Mouse (Mus musculus): ENCODE results near the gene Prdm2. TPM values are rescaled to one million over a fixed set of nuclear protein-coding genes. Genes with fewer than 3 reads are reported as not detected.
A peak's percentile ranks its signal among the peaks of the same experiment; 100 is the strongest.

The Prdm2 gene
- polyA plus RNA-seq, 1 experiment from 2014 or later: 4.0 TPM

- H3K4me3 ChIP-seq (ENCODE audit: low read depth, low read length): no peak overlapping the region
- H3K36me3 ChIP-seq (ENCODE audit: control insufficient read depth, insufficient read depth): no peaks in the 10 kb centered on the region
- no peaks in the 10 kb centered on the region for H3K4me1 ChIP-seq (replicated peaks; ENCODE audit: control insufficient read depth, insufficient read depth, low read length)
- H3K9me3 ChIP-seq (ENCODE audit: control insufficient read depth): no peaks in the 10 kb centered on the region
- no peak for ATAC-seq
- H3K27ac ChIP-seq (ENCODE audit: low read depth, low read length): no peak overlapping the region
- no peak overlapping the region for H3K9ac ChIP-seq (ENCODE audit: low read depth, low read length)
- peak; percentile 62 for TF ChIP-seq CTCF (IDR thresholded peaks at IDR 0.05; ENCODE audit: low read depth)
- WGBS: 75% methylated on average over 5 of the region's 5 CpGs
- H3K27me3 ChIP-seq (replicated peaks; ENCODE audit: control insufficient read depth, insufficient read depth, low read length): no peaks in the 10 kb centered on the region
- no peak overlapping the region for H3K4me2 ChIP-seq (replicated peaks; ENCODE audit: low read depth)
Observed at GRCm38 (mm10) chr4:143248050-143248449, 35.3 kb upstream of the Prdm2 start.

GRCm38 (mm10) chr4:143241294-143241693, 28.5 kb upstream of the Prdm2 start:
- no peaks in the 10 kb centered on the region for H3K9me3 ChIP-seq (ENCODE audit: control insufficient read depth)
- 75% methylated on average over 9 of the region's 9 CpGs for WGBS
- no peaks in the 10 kb centered on the region for H3K27me3 ChIP-seq (replicated peaks; ENCODE audit: control insufficient read depth, insufficient read depth, low read length)
- H3K4me1 ChIP-seq (replicated peaks; ENCODE audit: control insufficient read depth, insufficient read depth, low read length): no peaks in the 10 kb centered on the region
- no peak overlapping the region for H3K9ac ChIP-seq (ENCODE audit: low read depth, low read length)
- H3K4me2 ChIP-seq (replicated peaks; ENCODE audit: low read depth): no peak overlapping the region
- H3K27ac ChIP-seq (ENCODE audit: low read depth, low read length): no peak overlapping the region
- ATAC-seq: no peak
- no peaks in the 10 kb centered on the region for H3K36me3 ChIP-seq (ENCODE audit: control insufficient read depth, insufficient read depth)
- TF ChIP-seq CTCF (IDR thresholded peaks at IDR 0.05; ENCODE audit: low read depth): no peak
- H3K4me3 ChIP-seq (ENCODE audit: low read depth, low read length): no peak overlapping the region

- TF ChIP-seq CTCF (IDR thresholded peaks at IDR 0.05; ENCODE audit: low read depth): no peak
- no peak overlapping the region for H3K4me2 ChIP-seq (replicated peaks; ENCODE audit: low read depth)
- no peaks in the 10 kb centered on the region for H3K27me3 ChIP-seq (replicated peaks; ENCODE audit: control insufficient read depth, insufficient read depth, low read length)
- H3K9me3 ChIP-seq (ENCODE audit: control insufficient read depth): 0 out of 2 replicates have a peak, but pooled peaks cover under 1% of the 10 kb centered on the region
- H3K4me3 ChIP-seq (ENCODE audit: low read depth, low read length): no peak overlapping the region
- no peaks in the 10 kb centered on the region for H3K4me1 ChIP-seq (replicated peaks; ENCODE audit: control insufficient read depth, insufficient read depth, low read length)
- H3K36me3 ChIP-seq (ENCODE audit: control insufficient read depth, insufficient read depth): no peaks in the 10 kb centered on the region
- no peak for ATAC-seq
- H3K9ac ChIP-seq (ENCODE audit: low read depth, low read length): no peak overlapping the region
- no peak overlapping the region for H3K27ac ChIP-seq (ENCODE audit: low read depth, low read length)
- WGBS: 88% methylated on average over 9 of the region's 9 CpGs
Observed at GRCm38 (mm10) chr4:143239615-143240201, 26.9 kb upstream of the Prdm2 start.

- 0 out of 2 replicates have a peak, but pooled peaks cover 4% of the 10 kb centered on the region for H3K9me3 ChIP-seq (ENCODE audit: control insufficient read depth)
- ATAC-seq: no peak
- TF ChIP-seq CTCF (IDR thresholded peaks at IDR 0.05; ENCODE audit: low read depth): no peak
- H3K27ac ChIP-seq (ENCODE audit: low read depth, low read length): no peak overlapping the region
- 90% methylated on average over 5 of the region's 5 CpGs for WGBS
- no peaks in the 10 kb centered on the region for H3K27me3 ChIP-seq (replicated peaks; ENCODE audit: control insufficient read depth, insufficient read depth, low read length)
- H3K4me1 ChIP-seq (replicated peaks; ENCODE audit: control insufficient read depth, insufficient read depth, low read length): no peaks in the 10 kb centered on the region
- no peaks in the 10 kb centered on the region for H3K36me3 ChIP-seq (ENCODE audit: control insufficient read depth, insufficient read depth)
- H3K4me3 ChIP-seq (ENCODE audit: low read depth, low read length): no peak overlapping the region
- H3K4me2 ChIP-seq (replicated peaks; ENCODE audit: low read depth): no peak overlapping the region
- H3K9ac ChIP-seq (ENCODE audit: low read depth, low read length): no peak overlapping the region
Observed at GRCm38 (mm10) chr4:143239117-143239516, 26.3 kb upstream of the Prdm2 start.

- H3K4me1 ChIP-seq (replicated peaks; ENCODE audit: control insufficient read depth, insufficient read depth, low read length): no peaks in the 10 kb centered on the region
- H3K4me2 ChIP-seq (replicated peaks; ENCODE audit: low read depth): peak overlapping the region; percentile 53
- peak; percentile 28; the same call in 1 of the 2 replicates for ATAC-seq
- H3K9me3 ChIP-seq (ENCODE audit: control insufficient read depth): 0 out of 2 replicates have a peak, but pooled peaks cover 4% of the 10 kb centered on the region
- WGBS: 20% methylated on average over 23 of the region's 23 CpGs
- no peaks in the 10 kb centered on the region for H3K36me3 ChIP-seq (ENCODE audit: control insufficient read depth, insufficient read depth)
- TF ChIP-seq CTCF (IDR thresholded peaks at IDR 0.05; ENCODE audit: low read depth): peak; percentile 84
- no peaks in the 10 kb centered on the region for H3K27me3 ChIP-seq (replicated peaks; ENCODE audit: control insufficient read depth, insufficient read depth, low read length)
- no peak overlapping the region for H3K27ac ChIP-seq (ENCODE audit: low read depth, low read length)
- H3K9ac ChIP-seq (ENCODE audit: low read depth, low read length): no peak overlapping the region
- H3K4me3 ChIP-seq (ENCODE audit: low read depth, low read length): peak overlapping the region; percentile 22
Observed at GRCm38 (mm10) chr4:143238241-143239031, 25.6 kb upstream of the Prdm2 start.

- ATAC-seq: no peak
- H3K4me1 ChIP-seq (replicated peaks; ENCODE audit: control insufficient read depth, insufficient read depth, low read length): no peaks in the 10 kb centered on the region
- TF ChIP-seq CTCF (IDR thresholded peaks at IDR 0.05; ENCODE audit: low read depth): no peak
- H3K9ac ChIP-seq (ENCODE audit: low read depth, low read length): no peak overlapping the region
- no peaks in the 10 kb centered on the region for H3K36me3 ChIP-seq (ENCODE audit: control insufficient read depth, insufficient read depth)
- WGBS: 90% methylated on average over 10 of the region's 10 CpGs
- H3K27ac ChIP-seq (ENCODE audit: low read depth, low read length): no peak overlapping the region
- no peaks in the 10 kb centered on the region for H3K27me3 ChIP-seq (replicated peaks; ENCODE audit: control insufficient read depth, insufficient read depth, low read length)
- H3K4me2 ChIP-seq (replicated peaks; ENCODE audit: low read depth): no peak overlapping the region
- H3K9me3 ChIP-seq (ENCODE audit: control insufficient read depth): 0 out of 2 replicates have a peak, but pooled peaks cover 4% of the 10 kb centered on the region
- H3K4me3 ChIP-seq (ENCODE audit: low read depth, low read length): no peak overlapping the region
Observed at GRCm38 (mm10) chr4:143231790-143232422, 19.1 kb upstream of the Prdm2 start.

Data from intestine, postnatal 0 days (tissue).